Mouse (Mus musculus) MEL (cell line): Measurements from ENCODE around the gene Cmtm2a. TPM values are rescaled to one million over a fixed set of nuclear protein-coding genes. Genes with fewer than 3 reads are reported as not detected.

Source experiments
- DNase-seq: peaks from one replicate; pipeline ENCODE4 v3.0.0; 2011; ENCODE audit warnings: low read depth, low spot score
- H3K27ac ChIP-seq: 2 replicates; pipeline ENCODE4 v1.5.1; 2012; ENCODE audit warnings: low read depth, mild to moderate bottlenecking, control low read depth, low read length, moderate library complexity; ENCODE audit not compliant: control insufficient read depth
- H3K27me3 ChIP-seq, 2 experiments: fragments of 150-350 bp in 1 of 2; sonication (generic) in 1 of 2; 2 replicates each; pipeline ENCODE4 v1.6.1; 2012; ENCODE audit warnings: low read length in 2 of 2, mild to moderate bottlenecking in 2 of 2, improper control_type of control experiment in 1 of 2, moderate library complexity in 1 of 2; ENCODE audit not compliant: insufficient read depth in 2 of 2, control insufficient read depth in 1 of 2
- H3K36me3 ChIP-seq, 2 experiments: 2 replicates each; pipeline ENCODE4 v1.6.1; 2012 to 2014; ENCODE audit warnings: low read length in 2 of 2, improper control_type of control experiment in 1 of 2, inconsistent platforms in 1 of 2, mild to moderate bottlenecking in 1 of 2; ENCODE audit not compliant: insufficient read depth in 2 of 2, control insufficient read depth in 1 of 2
- H3K4me1 ChIP-seq, 2 experiments: fragments of 150-350 bp in 1 of 2; sonication (generic) in 1 of 2; 2 replicates each; pipeline ENCODE4 v1.6.1; 2012; ENCODE audit warnings: low read length in 2 of 2, improper control_type of control experiment in 1 of 2, mild to moderate bottlenecking in 1 of 2; ENCODE audit not compliant: insufficient read depth in 2 of 2, control insufficient read depth in 1 of 2
- H3K4me3 ChIP-seq, 2 experiments: fragments of 150-350 bp in 1 of 2; sonication (generic) in 1 of 2; 2 replicates each; pipeline ENCODE4 v1.5.1; 2012; ENCODE audit warnings: low read depth in 2 of 2, low read length in 2 of 2, mild to moderate bottlenecking in 2 of 2, moderate library complexity in 2 of 2, control low read depth in 1 of 2, improper control_type of control experiment in 1 of 2; ENCODE audit not compliant: control insufficient read depth in 1 of 2, insufficient read depth in 1 of 2
- H3K79me2 ChIP-seq: 2 replicates; pipeline ENCODE4 v1.6.1; 2012; ENCODE audit warnings: mild to moderate bottlenecking, low read length, moderate library complexity; ENCODE audit not compliant: control insufficient read depth, poor library complexity, insufficient read depth
- H3K9ac ChIP-seq: 2 replicates; pipeline ENCODE4 v1.6.1; 2012; ENCODE audit warnings: low read depth, mild to moderate bottlenecking, control low read depth, low read length, moderate library complexity; ENCODE audit not compliant: control insufficient read depth, poor library complexity, severe bottlenecking
- H3K9me3 ChIP-seq: fragments of 150-350 bp; sonication (generic); replicated peaks from 2 replicates; pipeline ENCODE4 v1.6.1; 2012; ENCODE audit warnings: mild to moderate bottlenecking, low read length, improper control_type of control experiment, moderate library complexity; ENCODE audit not compliant: insufficient read depth
- CHD1 ChIP-seq: IDR thresholded peaks from 2 replicates; pipeline ENCODE4 v1.6.1; 2012; ENCODE audit warnings: low read depth, mild to moderate bottlenecking, inconsistent platforms, low read length, improper control_type of control experiment
- CHD2 ChIP-seq: IDR thresholded peaks from 2 replicates; pipeline ENCODE4 v1.6.1; 2011; ENCODE audit warnings: low read length, improper control_type of control experiment
- CTCF ChIP-seq, 3 experiments: IDR thresholded peaks in 2 of 3; conservative IDR thresholded peaks in 1 of 3; 2 replicates each; pipeline ENCODE4 v1.5.1; 2011 to 2012; ENCODE audit warnings: low read length in 3 of 3, low read depth in 2 of 3, mild to moderate bottlenecking in 2 of 3, improper control_type of control experiment in 1 of 3, inconsistent platforms in 1 of 3, mixed read lengths in 1 of 3, moderate library complexity in 1 of 3; ENCODE audit not compliant: control insufficient read depth in 1 of 3, insufficient read depth in 1 of 3, poor library complexity in 1 of 3, severe bottlenecking in 1 of 3
- E2F4 ChIP-seq: IDR thresholded peaks from 2 replicates; pipeline ENCODE4 v1.6.1; 2011; ENCODE audit warnings: low read depth, low read length, improper control_type of control experiment, borderline replicate concordance
- ELF1 ChIP-seq: IDR thresholded peaks from 2 replicates; pipeline ENCODE4 v1.6.1; 2014; ENCODE audit warnings: low read depth, mild to moderate bottlenecking, inconsistent platforms, low read length, improper control_type of control experiment, moderate library complexity
- EP300 ChIP-seq, 2 experiments: IDR thresholded peaks; 2 replicates each; pipeline ENCODE4 v1.6.1; 2011; ENCODE audit warnings: improper control_type of control experiment in 2 of 2, low read length in 2 of 2, low read depth in 1 of 2, mild to moderate bottlenecking in 1 of 2
- ETS1 ChIP-seq: IDR thresholded peaks from 2 replicates; pipeline ENCODE4 v1.6.1; 2012; ENCODE audit warnings: low read depth, mild to moderate bottlenecking, inconsistent platforms, low read length, improper control_type of control experiment, moderate library complexity
- GABPA ChIP-seq: IDR thresholded peaks from 2 replicates; pipeline ENCODE4 v1.6.1; 2012; ENCODE audit warnings: low read depth, mild to moderate bottlenecking, inconsistent platforms, low read length, improper control_type of control experiment, moderate library complexity
- HCFC1 ChIP-seq: IDR thresholded peaks from 2 replicates; pipeline ENCODE4 v1.6.1; 2012; ENCODE audit warnings: low read depth, mild to moderate bottlenecking, inconsistent platforms, low read length, improper control_type of control experiment, moderate library complexity
- MAFK ChIP-seq: IDR thresholded peaks from 2 replicates; pipeline ENCODE4 v1.6.1; 2011; ENCODE audit warnings: low read depth, mild to moderate bottlenecking, low read length, improper control_type of control experiment, borderline replicate concordance
- MAX ChIP-seq: IDR thresholded peaks from 2 replicates; pipeline ENCODE4 v1.6.1; 2011; ENCODE audit warnings: low read length, improper control_type of control experiment
- MAZ ChIP-seq: IDR thresholded peaks from 2 replicates; pipeline ENCODE4 v1.6.1; 2012; ENCODE audit warnings: low read depth, mild to moderate bottlenecking, inconsistent platforms, low read length, improper control_type of control experiment
- MEF2A ChIP-seq: IDR thresholded peaks from 2 replicates; pipeline ENCODE4 v1.6.1; 2014; ENCODE audit warnings: low read depth, mild to moderate bottlenecking, inconsistent platforms, low read length, improper control_type of control experiment; ENCODE audit not compliant: poor library complexity, insufficient replicate concordance, severe bottlenecking; ENCODE audit errors: extremely low read depth
- MXI1 ChIP-seq: IDR thresholded peaks from 2 replicates; pipeline ENCODE4 v1.6.1; 2011; ENCODE audit warnings: mild to moderate bottlenecking, low read depth, low read length, improper control_type of control experiment
- MYB ChIP-seq: IDR thresholded peaks from 2 replicates; pipeline ENCODE4 v1.6.1; 2011; ENCODE audit warnings: mild to moderate bottlenecking, low read depth, low read length, improper control_type of control experiment
- NELFE ChIP-seq: IDR thresholded peaks from 2 replicates; pipeline ENCODE4 v1.6.1; 2011; ENCODE audit warnings: low read depth, low read length, improper control_type of control experiment
- NRF1 ChIP-seq: IDR thresholded peaks from 2 replicates; pipeline ENCODE4 v1.6.1; 2014; ENCODE audit warnings: low read depth, mild to moderate bottlenecking, inconsistent platforms, low read length, improper control_type of control experiment, moderate library complexity; ENCODE audit not compliant: poor library complexity, insufficient read depth, severe bottlenecking
- POLR2A ChIP-seq, 2 experiments: IDR thresholded peaks; 2 replicates each; pipeline ENCODE4 v1.6.1; 2011 to 2012; ENCODE audit warnings: low read length in 2 of 2, mild to moderate bottlenecking in 2 of 2, control low read depth in 1 of 2, improper control_type of control experiment in 1 of 2, low read depth in 1 of 2, moderate library complexity in 1 of 2; ENCODE audit not compliant: control insufficient read depth in 1 of 2, insufficient read depth in 1 of 2, poor library complexity in 1 of 2
- POLR2AphosphoS2 ChIP-seq: IDR thresholded peaks from 2 replicates; pipeline ENCODE4 v1.6.1; 2011; ENCODE audit warnings: low read length, improper control_type of control experiment
- POLR2AphosphoS5 ChIP-seq: IDR thresholded peaks from 2 replicates; pipeline ENCODE4 v1.6.1; 2012; ENCODE audit warnings: low read depth, borderline replicate concordance, mild to moderate bottlenecking, inconsistent platforms, low read length, moderate library complexity, mixed read lengths
- RAD21 ChIP-seq: IDR thresholded peaks from 2 replicates; pipeline ENCODE4 v1.6.1; 2011; ENCODE audit warnings: mild to moderate bottlenecking, low read depth, low read length, improper control_type of control experiment
- RCOR1 ChIP-seq: IDR thresholded peaks from 2 replicates; pipeline ENCODE4 v1.6.1; 2012; ENCODE audit warnings: low read depth, mild to moderate bottlenecking, inconsistent platforms, low read length, improper control_type of control experiment
- TCF12 ChIP-seq: IDR thresholded peaks from 2 replicates; pipeline ENCODE4 v1.6.1; 2014; ENCODE audit warnings: low read depth, mild to moderate bottlenecking, inconsistent platforms, low read length, improper control_type of control experiment, moderate library complexity
- USF1 ChIP-seq: IDR thresholded peaks from 2 replicates; pipeline ENCODE4 v1.6.1; 2014; ENCODE audit warnings: low read depth, mild to moderate bottlenecking, inconsistent platforms, low read length, improper control_type of control experiment, moderate library complexity
- USF2 ChIP-seq, 2 experiments: IDR thresholded peaks; 2 replicates each; pipeline ENCODE4 v1.6.1; 2011 to 2012; ENCODE audit warnings: improper control_type of control experiment in 2 of 2, low read length in 2 of 2, borderline replicate concordance in 1 of 2, inconsistent platforms in 1 of 2, low read depth in 1 of 2, mild to moderate bottlenecking in 1 of 2; ENCODE audit not compliant: insufficient read depth in 1 of 2
- ZC3H11A ChIP-seq: IDR thresholded peaks from 2 replicates; pipeline ENCODE4 v1.6.1; 2012; ENCODE audit warnings: low read depth, mild to moderate bottlenecking, inconsistent platforms, low read length, improper control_type of control experiment
- ZKSCAN1 ChIP-seq: IDR thresholded peaks from 2 replicates; pipeline ENCODE4 v1.6.1; 2012; ENCODE audit warnings: low read depth, mild to moderate bottlenecking, inconsistent platforms, low read length, improper control_type of control experiment, moderate library complexity
- ZMIZ1 ChIP-seq: IDR thresholded peaks from 2 replicates; pipeline ENCODE4 v1.6.1; 2012; ENCODE audit warnings: low read depth, mild to moderate bottlenecking, inconsistent platforms, low read length, improper control_type of control experiment, moderate library complexity
- ZNF384 ChIP-seq: IDR thresholded peaks from 2 replicates; pipeline ENCODE4 v1.6.1; 2012; ENCODE audit warnings: low read depth, mild to moderate bottlenecking, inconsistent platforms, low read length, improper control_type of control experiment
- polyA plus RNA-seq, 2 experiments: library from polyadenylated mRNA; stranded (reverse) in 1 of 2; unstranded in 1 of 2; fragments of >175 nt in 1 of 2; fragments of >200 nt in 1 of 2; gene quantifications; 2 replicates each; pipeline versions ENCODE4 v1.2.1 to v1.2.4; 2012; ENCODE audit warnings: low replicate concordance in 2 of 2, low read depth in 1 of 2; ENCODE audit not compliant: insufficient read length in 2 of 2, insufficient read depth in 1 of 2, missing spikeins in 1 of 2
- total RNA-seq: library from RNA; depleted of rRNA; stranded (reverse); fragments of 300-350 nt; gene quantifications from 2 replicates; pipeline ENCODE4 v1.2.3, GENCODE M21; 2012

Gene Cmtm2a
- total and polyA plus RNA-seq, 3 experiments, result not detected

GRCm38 (mm10) chr8:104341106-104341561 lies 48.2 kb upstream of the Cmtm2a start (continued):
- TF ChIP-seq ELF1 (no peak), POLR2AphosphoS2 (no peak; the same call in 1 of the 2 replicates), E2F4 (no peak), MYB (no peak), USF1 (peak; percentile 88), MAZ (peak; percentile 48; the same call in 1 of the 2 replicates), ZMIZ1 (no peak), MAFK (no peak), POLR2A (IDR thresholded peaks at IDR 0.05; ENCODE audit: control insufficient read depth in 1 of 2, insufficient read depth in 1 of 2, low read depth in 1 of 2, low read length in 2 of 2, poor library complexity in 1 of 2) (peak in 1 of 2 experiments; percentile 40; a peak in 1 of 4 replicates), ZKSCAN1 (no peak), HCFC1 (no peak), EP300 (IDR thresholded peaks at IDR 0.05; ENCODE audit: low read depth in 1 of 2, low read length in 2 of 2) (0 out of 4 replicates have a peak, but pooled peaks of 1 of the 2 experiments have one; percentile 21), CHD2 (no peak)

DNA sequence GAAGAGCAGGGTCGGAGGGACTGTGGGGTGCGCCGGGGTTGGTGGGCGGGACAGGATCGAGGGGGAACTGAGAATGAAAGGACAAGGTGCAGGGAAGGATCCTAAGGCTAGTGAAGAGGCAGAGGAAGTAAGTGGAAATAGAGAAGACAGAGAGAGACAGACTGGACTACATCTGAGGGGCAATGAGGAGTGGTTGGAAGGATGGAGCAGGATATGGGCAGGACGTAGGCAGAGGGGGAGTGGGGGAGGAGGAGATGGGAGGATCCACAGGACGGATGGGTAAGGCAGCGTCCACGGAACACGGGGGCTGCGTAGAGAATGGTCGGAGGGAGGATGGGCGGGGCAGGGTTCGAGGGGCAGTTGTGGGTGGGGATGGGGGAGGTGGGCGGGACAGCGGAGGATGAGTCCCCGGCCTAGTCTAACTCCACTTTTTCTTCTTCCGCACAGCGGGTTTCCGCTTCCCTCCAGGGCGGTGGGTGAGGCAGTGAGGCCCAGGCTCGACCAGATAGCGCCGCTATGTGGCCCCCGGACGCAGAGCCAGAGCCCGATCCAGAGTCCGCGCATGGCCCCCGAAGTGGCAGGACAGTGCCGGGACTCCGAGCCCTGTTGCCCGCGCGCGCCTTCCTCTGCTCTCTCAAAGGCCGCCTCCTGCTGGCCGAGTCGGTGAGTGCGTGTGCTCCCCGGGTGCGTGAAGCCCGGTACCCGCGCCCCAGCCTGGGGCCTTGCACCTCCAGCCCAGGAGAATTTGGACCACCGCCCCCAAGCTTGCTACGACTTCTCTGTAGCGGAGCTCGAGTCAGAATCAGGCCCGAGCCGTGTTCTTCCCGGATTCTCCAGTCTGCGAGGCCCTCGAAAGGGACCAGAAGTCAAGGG lies 47.5 kb upstream of the Cmtm2a start:
- no peaks in the 10 kb centered on the region for H3K9me3 ChIP-seq
- H3K4me3 ChIP-seq, result peak overlapping the region; percentile 59 to 90
- peaks cover 10% of the 10 kb centered on the region for H3K79me2 ChIP-seq
- DNase-seq, result peak; percentile 82
- peaks cover 0 to 7% of the 10 kb centered on the region in 2 experiments; a peak in 2 of 4 replicates for H3K4me1 ChIP-seq
- peaks cover 0 to 9% of the 10 kb centered on the region in 2 experiments; a peak in 2 of 4 replicates for H3K36me3 ChIP-seq
- peak overlapping the region; percentile 62 for H3K27ac ChIP-seq
- H3K9ac ChIP-seq, result peak overlapping the region; percentile 76
- no peaks in the 10 kb centered on the region for H3K27me3 ChIP-seq
- TF ChIP-seq MEF2A, result no peak
- TF ChIP-seq NRF1, result 0 out of 2 replicates have a peak, but pooled peaks have one; percentile 0
- peak; percentile 60 to 69; a peak in 2 of 4 replicates for TF ChIP-seq POLR2A (IDR thresholded peaks at IDR 0.05; ENCODE audit: control insufficient read depth in 1 of 2, insufficient read depth in 1 of 2, low read depth in 1 of 2, low read length in 2 of 2, poor library complexity in 1 of 2)
- peak in 2 of 3 experiments; percentile 49 to 57; a peak in 5 of 6 replicates for TF ChIP-seq CTCF (IDR thresholded peaks at IDR 0.05 in 2 of 3, conservative IDR thresholded peaks at IDR 0.05 in 1 of 3; ENCODE audit: control insufficient read depth in 1 of 3, insufficient read depth in 1 of 3, low read depth in 2 of 3, low read length in 3 of 3, poor library complexity in 1 of 3, severe bottlenecking in 1 of 3)
- TF ChIP-seq ZNF384, result no peak
- no peak; the same call in 1 of the 2 replicates for TF ChIP-seq ZMIZ1
- no peak for TF ChIP-seq ZC3H11A
- 0 out of 2 replicates have a peak, but pooled peaks have one; percentile 31 for TF ChIP-seq MXI1
- no peak for TF ChIP-seq ETS1
- TF ChIP-seq CHD2, result no peak
- TF ChIP-seq USF1, result no peak
- 0 out of 2 replicates have a peak, but pooled peaks have one; percentile 8 for TF ChIP-seq TCF12
- TF ChIP-seq USF2 (IDR thresholded peaks at IDR 0.05; ENCODE audit: borderline replicate concordance in 1 of 2, insufficient read depth in 1 of 2, low read depth in 1 of 2, low read length in 2 of 2), result no peak
- TF ChIP-seq MAZ, result no peak
- peak; percentile 22; the same call in 1 of the 2 replicates for TF ChIP-seq RAD21
- TF ChIP-seq CHD1, result no peak; the same call in 1 of the 2 replicates
- TF ChIP-seq NELFE, result peak; percentile 74
- TF ChIP-seq MAX, result no peak
- TF ChIP-seq EP300 (IDR thresholded peaks at IDR 0.05; ENCODE audit: low read depth in 1 of 2, low read length in 2 of 2), result no peak; a peak in 1 of 4 replicates
- no peak for TF ChIP-seq POLR2AphosphoS5
- no peak; the same call in 1 of the 2 replicates for TF ChIP-seq POLR2AphosphoS2
- TF ChIP-seq ELF1, result peak; percentile 43
- no peak for TF ChIP-seq ZKSCAN1
- TF ChIP-seq RCOR1, result 0 out of 2 replicates have a peak, but pooled peaks have one; percentile 19
- no peak for TF ChIP-seq GABPA
